Mouse (Mus musculus): ENCODE results near the gene Large1.

DNA sequence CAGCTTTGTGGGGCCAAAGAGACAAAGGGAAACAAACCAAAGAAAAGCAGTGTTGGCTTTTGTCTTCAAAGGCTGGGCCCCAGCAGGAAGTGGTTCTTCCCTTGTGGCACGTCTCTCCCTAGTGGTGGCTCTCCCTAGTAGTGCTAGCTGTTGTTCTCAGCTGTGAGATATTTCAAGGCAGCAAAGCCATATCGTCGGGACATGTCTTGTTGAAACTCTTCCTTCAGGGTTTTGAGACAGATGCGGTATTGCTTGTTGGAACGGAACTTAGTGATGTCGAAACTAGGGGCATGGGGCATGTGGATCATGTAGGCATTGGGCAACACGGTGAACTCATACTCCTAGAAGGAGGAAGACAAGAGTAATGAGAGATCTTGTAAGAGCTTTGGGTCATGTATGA is 537.7 kb downstream of the Large1 start:
- TF ChIP-seq CTCF (IDR thresholded peaks at IDR 0.05; ENCODE audit: low read depth) (peak; percentile 36), EP300 (IDR thresholded peaks at IDR 0.05; ENCODE audit: low read depth) (no peak)
